Mouse (Mus musculus): ENCODE measurements around the gene Zfp213. TPM values are rescaled to one million over a fixed set of nuclear protein-coding genes. Genes with fewer than 3 reads are reported as not detected.

Zfp213 gene
- polyA plus RNA-seq, 1 experiment from 2014 or later = 19.1 TPM

DNA sequence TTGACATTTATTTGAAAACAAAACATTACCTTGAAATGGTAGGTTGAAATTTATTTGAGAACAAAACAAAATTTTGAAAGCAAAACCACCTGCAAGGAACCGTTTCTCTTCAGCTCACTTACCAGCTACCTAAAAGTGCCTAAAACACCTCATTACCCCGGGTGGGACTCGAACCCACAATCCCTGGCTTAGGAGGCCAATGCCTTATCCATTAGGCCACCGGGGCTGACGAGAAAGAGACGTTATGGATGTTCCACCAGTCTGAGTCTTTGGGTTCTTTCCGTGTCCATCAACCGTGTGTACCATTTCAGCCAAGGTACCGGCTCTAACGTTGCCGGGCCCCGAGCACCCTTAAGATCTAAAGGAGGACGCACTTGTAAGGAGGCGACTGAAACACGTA is 15.4 kb downstream of the Zfp213 start:
- Histone ChIP-seq H3K27ac (ENCODE audit: low read length) (peak overlapping the region; percentile 44; the same call in 1 of the 2 replicates), H3K27me3 (replicated peaks; ENCODE audit: control insufficient read depth, insufficient read depth, low read length) (no peaks in the 10 kb centered on the region), H3K9ac (replicated peaks; ENCODE audit: low read depth, low read length) (peak overlapping the region; percentile 49), H3K9me3 (ENCODE audit: control insufficient read depth, low read length) (no peaks in the 10 kb centered on the region), H3K4me3 (replicated peaks; ENCODE audit: low read length) (peak overlapping the region; percentile 74), H3K4me1 (replicated peaks; ENCODE audit: control insufficient read depth, insufficient read depth, low read length) (peaks cover 17% of the 10 kb centered on the region), H3K36me3 (ENCODE audit: control insufficient read depth, insufficient read depth) (no peaks in the 10 kb centered on the region), H3K4me2 (ENCODE audit: low read length) (peak overlapping the region; percentile 71)
- under 1% methylated on average over 15 of the region's 15 CpGs for WGBS
- peak; percentile 13; the same call in 1 of the 2 replicates for ATAC-seq

DNA sequence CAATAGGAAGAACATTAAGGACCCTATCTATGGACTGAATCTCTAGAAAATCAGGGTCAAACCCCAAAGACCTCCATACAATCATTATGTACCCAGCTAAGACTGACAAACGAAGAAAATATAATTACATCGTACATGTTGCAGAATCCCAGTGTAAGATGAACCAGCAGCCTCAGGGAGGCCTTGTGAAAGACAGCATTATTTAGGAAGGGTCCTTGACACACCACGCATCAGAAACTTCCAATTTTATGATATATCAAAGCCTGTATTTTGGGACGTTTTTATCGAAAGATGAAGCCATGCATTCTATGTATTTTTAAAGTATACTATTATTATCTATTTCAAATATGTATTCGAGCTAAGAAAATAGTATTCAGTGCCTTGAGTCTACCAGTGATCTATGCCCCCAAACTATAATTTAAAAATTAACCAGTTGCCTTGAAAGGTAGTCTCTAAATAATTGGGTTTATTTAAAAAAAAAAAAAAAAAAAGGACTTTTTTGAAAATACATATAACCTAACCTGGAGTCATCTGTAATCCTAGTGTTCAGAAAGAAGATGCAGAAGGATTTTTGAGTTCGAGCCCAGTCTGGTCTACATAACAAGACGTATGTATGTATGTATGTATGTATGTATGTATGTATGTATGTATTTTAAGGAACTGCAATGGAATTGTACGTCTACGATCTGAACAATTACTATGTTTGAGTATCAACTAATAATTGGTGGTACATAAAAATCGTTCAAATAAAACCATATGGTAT is 16.2 kb downstream of the Zfp213 start:
- no peak overlapping the region for H3K9ac ChIP-seq (replicated peaks; ENCODE audit: low read depth, low read length)
- WGBS = 54% methylated on average over 11 of the region's 11 CpGs
- H3K4me2 ChIP-seq (ENCODE audit: low read length) = no peak overlapping the region
- H3K27ac ChIP-seq (ENCODE audit: low read length) = no peak overlapping the region
- H3K9me3 ChIP-seq (ENCODE audit: control insufficient read depth, low read length) = no peaks in the 10 kb centered on the region
- no peak for ATAC-seq
- H3K27me3 ChIP-seq (replicated peaks; ENCODE audit: control insufficient read depth, insufficient read depth, low read length) = no peaks in the 10 kb centered on the region
- no peaks in the 10 kb centered on the region for H3K36me3 ChIP-seq (ENCODE audit: control insufficient read depth, insufficient read depth)
- peaks cover 17% of the 10 kb centered on the region for H3K4me1 ChIP-seq (replicated peaks; ENCODE audit: control insufficient read depth, insufficient read depth, low read length)
- no peak overlapping the region for H3K4me3 ChIP-seq (replicated peaks; ENCODE audit: low read length)

DNA sequence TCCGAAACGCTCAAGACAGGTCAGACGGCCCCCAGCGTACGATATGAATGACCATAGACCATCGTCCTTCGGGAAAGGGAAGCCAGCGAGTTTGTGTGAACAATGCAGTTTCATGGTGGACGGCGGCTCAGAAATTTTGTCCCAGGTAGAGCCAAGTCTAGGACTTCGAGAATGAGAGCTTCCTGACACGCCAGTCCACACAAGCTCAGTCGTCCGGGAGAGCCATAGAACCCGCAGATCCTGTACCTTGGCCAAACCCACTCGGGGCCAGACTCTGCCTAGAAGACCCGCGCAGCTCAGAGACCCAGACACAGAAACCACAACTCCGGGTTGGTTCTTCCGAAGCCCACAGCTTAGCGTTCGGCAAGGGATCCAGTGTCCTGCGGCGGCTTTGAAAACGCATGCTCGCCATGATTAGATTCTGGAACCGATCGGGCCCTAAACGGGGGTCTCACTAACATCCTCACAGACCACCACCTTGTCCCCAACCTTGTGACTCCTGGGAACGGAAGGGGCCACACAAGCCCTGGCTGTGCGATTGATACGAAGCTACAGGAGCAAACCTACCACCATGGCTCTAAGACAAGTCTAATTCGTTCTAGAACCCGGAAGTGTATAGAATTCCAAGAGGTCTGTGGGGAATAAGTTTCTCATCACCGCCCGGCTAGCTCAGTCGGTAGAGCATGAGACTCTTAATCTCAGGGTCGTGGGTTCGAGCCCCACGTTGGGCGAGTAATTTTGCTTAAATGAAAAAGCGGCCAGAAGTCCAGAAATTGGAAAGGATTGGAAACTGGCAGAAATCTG is 17.1 kb downstream of the Zfp213 start:
- H3K4me1 ChIP-seq (replicated peaks; ENCODE audit: control insufficient read depth, insufficient read depth, low read length) = peaks cover 21% of the 10 kb centered on the region
- H3K9me3 ChIP-seq (ENCODE audit: control insufficient read depth, low read length) = no peaks in the 10 kb centered on the region
- peak; percentile 15 for ATAC-seq
- no peaks in the 10 kb centered on the region for H3K27me3 ChIP-seq (replicated peaks; ENCODE audit: control insufficient read depth, insufficient read depth, low read length)
- peak overlapping the region; percentile 60 for H3K4me2 ChIP-seq (ENCODE audit: low read length)
- H3K27ac ChIP-seq (ENCODE audit: low read length) = peak overlapping the region; percentile 56; the same call in 1 of the 2 replicates
- under 1% methylated on average over 42 of the region's 42 CpGs for WGBS
- peak overlapping the region; percentile 72 for H3K4me3 ChIP-seq (replicated peaks; ENCODE audit: low read length)
- no peaks in the 10 kb centered on the region for H3K36me3 ChIP-seq (ENCODE audit: control insufficient read depth, insufficient read depth)
- H3K9ac ChIP-seq (replicated peaks; ENCODE audit: low read depth, low read length) = peak overlapping the region; percentile 65

DNA sequence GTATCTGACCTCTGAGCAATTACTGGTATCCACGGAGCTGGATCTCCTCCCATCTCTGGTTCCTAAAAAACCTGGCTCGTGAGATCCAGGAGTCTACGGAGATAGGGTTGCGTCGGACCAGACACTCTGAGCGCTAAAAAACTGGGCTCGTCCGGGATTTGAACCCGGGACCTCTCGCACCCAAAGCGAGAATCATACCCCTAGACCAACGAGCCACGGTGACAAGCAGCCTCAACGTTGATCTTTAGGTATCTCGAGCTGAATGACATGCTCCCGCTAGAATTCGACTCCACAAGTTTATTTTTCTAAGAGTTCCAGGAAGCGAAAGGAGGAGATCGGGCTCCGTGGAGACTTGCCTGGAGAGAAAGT is 17.7 kb downstream of the Zfp213 start:
- Histone ChIP-seq H3K27me3 (replicated peaks; ENCODE audit: control insufficient read depth, insufficient read depth, low read length) (no peaks in the 10 kb centered on the region; the same call in 1 of the 2 replicates), H3K9me3 (ENCODE audit: control insufficient read depth, low read length) (no peaks in the 10 kb centered on the region), H3K4me1 (replicated peaks; ENCODE audit: control insufficient read depth, insufficient read depth, low read length) (peaks cover 17% of the 10 kb centered on the region), H3K36me3 (ENCODE audit: control insufficient read depth, insufficient read depth) (no peaks in the 10 kb centered on the region), H3K4me3 (replicated peaks; ENCODE audit: low read length) (peak overlapping the region; percentile 72), H3K4me2 (ENCODE audit: low read length) (peak overlapping the region; percentile 60), H3K9ac (replicated peaks; ENCODE audit: low read depth, low read length) (peak overlapping the region; percentile 65), H3K27ac (ENCODE audit: low read length) (no peak overlapping the region)
- peak; percentile 20 for ATAC-seq
- under 1% methylated on average over 20 of the region's 20 CpGs for WGBS

DNA sequence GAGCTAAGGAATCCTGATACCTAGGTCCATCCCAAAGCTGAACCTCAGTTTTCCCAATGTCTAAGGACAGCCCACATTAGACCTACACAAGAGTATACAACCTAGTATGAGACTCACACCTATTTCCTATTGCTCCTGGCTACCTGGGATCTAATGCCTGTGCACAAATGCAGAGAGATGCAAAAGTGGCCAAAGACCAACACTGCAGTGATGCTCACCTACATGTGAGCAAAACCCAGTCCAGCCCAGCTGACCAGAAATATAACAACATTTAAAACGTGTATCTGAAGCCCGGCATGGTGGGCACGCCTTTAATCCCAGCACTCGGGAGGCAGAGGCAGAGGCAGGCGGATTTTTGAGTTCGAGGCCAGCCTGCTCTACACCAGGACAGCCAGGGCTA is 18.2 kb downstream of the Zfp213 start:
- H3K4me3 ChIP-seq (replicated peaks; ENCODE audit: low read length) = peak overlapping the region; percentile 72; the same call in 1 of the 2 replicates
- no peak for ATAC-seq
- H3K27me3 ChIP-seq (replicated peaks; ENCODE audit: control insufficient read depth, insufficient read depth, low read length) = peaks cover 3% of the 10 kb centered on the region; the same call in 1 of the 2 replicates
- peak overlapping the region; percentile 60; the same call in 1 of the 2 replicates for H3K4me2 ChIP-seq (ENCODE audit: low read length)
- H3K36me3 ChIP-seq (ENCODE audit: control insufficient read depth, insufficient read depth) = no peaks in the 10 kb centered on the region
- WGBS = 11% methylated on average over 6 of the region's 6 CpGs
- H3K9me3 ChIP-seq (ENCODE audit: control insufficient read depth, low read length) = no peaks in the 10 kb centered on the region
- H3K27ac ChIP-seq (ENCODE audit: low read length) = no peak overlapping the region
- no peak overlapping the region for H3K9ac ChIP-seq (replicated peaks; ENCODE audit: low read depth, low read length)
- H3K4me1 ChIP-seq (replicated peaks; ENCODE audit: control insufficient read depth, insufficient read depth, low read length) = peaks cover 12% of the 10 kb centered on the region

DNA sequence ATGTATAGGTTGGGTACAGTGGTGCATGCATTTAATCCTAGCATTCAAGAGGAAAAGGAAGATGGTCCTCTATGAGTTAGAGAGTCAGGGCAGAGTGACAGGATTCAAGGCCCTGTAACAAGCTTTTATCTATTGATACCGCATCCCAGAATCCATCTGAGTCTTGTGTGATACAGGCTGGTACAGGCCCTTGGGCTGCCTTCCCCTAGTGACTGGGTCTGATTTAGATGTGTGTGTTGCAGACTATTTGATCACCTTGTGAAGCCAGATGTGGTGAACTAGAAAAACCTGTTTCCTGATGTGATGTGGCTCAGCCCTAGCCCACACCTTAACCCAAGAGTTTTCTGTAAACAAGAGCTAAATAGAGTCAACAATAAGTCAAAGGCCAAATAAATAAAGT is 19.3 kb downstream of the Zfp213 start:
- no peaks in the 10 kb centered on the region for H3K36me3 ChIP-seq (ENCODE audit: control insufficient read depth, insufficient read depth)
- 93% methylated on average over 1 of the region's 1 CpGs for WGBS
- H3K27me3 ChIP-seq (replicated peaks; ENCODE audit: control insufficient read depth, insufficient read depth, low read length) = peaks cover 11% of the 10 kb centered on the region
- H3K4me2 ChIP-seq (ENCODE audit: low read length) = no peak overlapping the region
- H3K27ac ChIP-seq (ENCODE audit: low read length) = no peak overlapping the region
- ATAC-seq = no peak
- H3K4me1 ChIP-seq (replicated peaks; ENCODE audit: control insufficient read depth, insufficient read depth, low read length) = peaks cover 12% of the 10 kb centered on the region
- no peaks in the 10 kb centered on the region for H3K9me3 ChIP-seq (ENCODE audit: control insufficient read depth, low read length)
- H3K4me3 ChIP-seq (replicated peaks; ENCODE audit: low read length) = no peak overlapping the region
- H3K9ac ChIP-seq (replicated peaks; ENCODE audit: low read depth, low read length) = no peak overlapping the region

DNA sequence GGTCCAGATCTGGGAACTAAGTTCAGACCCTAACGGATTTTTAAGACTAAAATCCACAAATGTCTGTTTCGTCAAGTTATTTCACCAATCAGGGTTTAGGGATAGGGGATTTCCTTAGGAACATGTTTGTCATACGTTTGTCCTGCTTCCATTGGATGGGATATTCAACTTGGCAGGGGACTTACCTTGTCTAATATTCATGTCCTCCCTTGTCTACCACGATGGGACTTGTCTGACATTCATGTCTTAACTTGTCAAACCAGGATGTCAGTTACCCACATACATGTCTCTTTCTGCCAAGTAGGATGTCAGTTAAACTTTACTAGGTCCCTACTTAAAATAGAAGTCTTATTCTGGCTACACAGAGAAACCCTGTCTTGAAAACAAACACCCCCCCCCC is 20.1 kb downstream of the Zfp213 start:
- WGBS = 77% methylated on average over 4 of the region's 4 CpGs
- no peak overlapping the region for H3K4me3 ChIP-seq (replicated peaks; ENCODE audit: low read length)
- H3K4me1 ChIP-seq (replicated peaks; ENCODE audit: control insufficient read depth, insufficient read depth, low read length) = peaks cover 6% of the 10 kb centered on the region
- ATAC-seq = no peak
- H3K9me3 ChIP-seq (ENCODE audit: control insufficient read depth, low read length) = no peaks in the 10 kb centered on the region
- peaks cover 15% of the 10 kb centered on the region for H3K27me3 ChIP-seq (replicated peaks; ENCODE audit: control insufficient read depth, insufficient read depth, low read length)
- H3K27ac ChIP-seq (ENCODE audit: low read length) = no peak overlapping the region
- no peak overlapping the region for H3K4me2 ChIP-seq (ENCODE audit: low read length)
- H3K36me3 ChIP-seq (ENCODE audit: control insufficient read depth, insufficient read depth) = no peaks in the 10 kb centered on the region
- H3K9ac ChIP-seq (replicated peaks; ENCODE audit: low read depth, low read length) = no peak overlapping the region

DNA sequence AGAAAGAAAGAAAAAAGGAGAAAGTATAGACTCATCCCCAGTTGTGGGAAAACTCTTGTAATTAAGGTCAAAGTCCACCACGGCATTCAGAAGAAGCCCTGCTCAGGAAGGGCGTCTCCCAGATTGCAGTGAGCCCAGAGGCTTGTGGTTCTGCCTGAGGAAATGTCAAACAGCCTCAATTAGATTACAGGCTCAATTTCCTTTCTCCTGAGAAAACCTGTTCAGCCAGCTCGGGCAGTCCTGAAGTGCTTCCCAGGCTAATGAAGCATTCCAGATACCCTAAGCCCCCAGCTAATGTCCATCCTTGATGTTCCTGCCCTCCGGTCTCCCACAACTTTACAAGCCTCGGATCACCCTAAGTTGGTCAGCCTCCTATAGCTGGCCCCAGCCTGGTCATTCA is 20.7 kb downstream of the Zfp213 start:
- Histone ChIP-seq H3K27me3 (replicated peaks; ENCODE audit: control insufficient read depth, insufficient read depth, low read length) (peaks cover 21% of the 10 kb centered on the region), H3K9ac (replicated peaks; ENCODE audit: low read depth, low read length) (no peak overlapping the region), H3K36me3 (ENCODE audit: control insufficient read depth, insufficient read depth) (no peaks in the 10 kb centered on the region), H3K27ac (ENCODE audit: low read length) (no peak overlapping the region), H3K4me2 (ENCODE audit: low read length) (no peak overlapping the region), H3K9me3 (ENCODE audit: control insufficient read depth, low read length) (no peaks in the 10 kb centered on the region), H3K4me1 (replicated peaks; ENCODE audit: control insufficient read depth, insufficient read depth, low read length) (peaks cover 7% of the 10 kb centered on the region), H3K4me3 (replicated peaks; ENCODE audit: low read length) (no peak overlapping the region)
- ATAC-seq = no peak
- WGBS = 52% methylated on average over 5 of the region's 5 CpGs

DNA sequence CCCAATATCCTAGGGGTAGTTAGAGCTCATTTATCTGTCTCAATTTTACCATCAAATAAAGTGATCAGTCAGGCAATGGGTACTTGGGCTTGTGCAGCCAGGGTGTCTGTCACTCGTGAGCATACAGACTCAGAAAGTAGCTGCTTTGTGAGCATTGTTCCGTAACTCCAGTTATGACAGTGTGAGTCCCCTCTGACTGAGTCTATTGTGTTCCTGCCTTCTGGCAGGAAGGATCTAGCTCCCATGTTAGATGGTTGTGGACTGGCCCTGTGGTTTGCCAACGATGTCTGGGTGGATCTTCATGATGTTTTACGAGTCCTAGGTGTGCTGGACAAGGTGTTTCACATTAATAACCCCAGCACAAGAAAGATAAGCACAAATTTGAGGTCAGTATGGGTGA is 21.2 kb downstream of the Zfp213 start:
- Histone ChIP-seq H3K4me1 (replicated peaks; ENCODE audit: control insufficient read depth, insufficient read depth, low read length) (peaks cover 11% of the 10 kb centered on the region), H3K27me3 (replicated peaks; ENCODE audit: control insufficient read depth, insufficient read depth, low read length) (peaks cover 23% of the 10 kb centered on the region), H3K9ac (replicated peaks; ENCODE audit: low read depth, low read length) (no peak overlapping the region), H3K9me3 (ENCODE audit: control insufficient read depth, low read length) (no peaks in the 10 kb centered on the region), H3K4me2 (ENCODE audit: low read length) (no peak overlapping the region), H3K4me3 (replicated peaks; ENCODE audit: low read length) (no peak overlapping the region), H3K36me3 (ENCODE audit: control insufficient read depth, insufficient read depth) (no peaks in the 10 kb centered on the region), H3K27ac (ENCODE audit: low read length) (no peak overlapping the region)
- WGBS = 50% methylated on average over 4 of the region's 4 CpGs
- ATAC-seq = no peak
